Mouse (Mus musculus) bone marrow macrophage, adult 2 months (primary cell): Measurements from ENCODE around the gene C330007P06Rik.

Source experiments
- CTCF ChIP-seq: IDR thresholded peaks from 2 replicates; pipeline ENCODE4 v1.5.1; 2012; ENCODE audit warnings: low read depth, mild to moderate bottlenecking, low read length, moderate library complexity
- POLR2A ChIP-seq: IDR thresholded peaks from 2 replicates; pipeline ENCODE4 v1.6.1; 2012; ENCODE audit warnings: mild to moderate bottlenecking, low read depth, low read length, borderline replicate concordance

- no peak for TF ChIP-seq CTCF
- no peak for TF ChIP-seq POLR2A
Measured at GRCm38 (mm10) chrX:36777694-36778093, 96.2 kb downstream of the C330007P06Rik start.
